Mouse (Mus musculus) midbrain, embryonic 13.5 days (tissue): ENCODE data around the gene Zfp266. TPM values are rescaled to one million over a fixed set of nuclear protein-coding genes. Genes with fewer than 3 reads are reported as not detected.

Experiments
- ATAC-seq: fragments of 200-750 bp; cut with Nextera tagmentation; 2 replicates; pipeline ENCODE4 v1.8.0; 2017; ENCODE audit warnings: mild to moderate bottlenecking, moderate TSS enrichment, moderate library complexity
- H3K27ac ChIP-seq: fragments of 300-500 bp; sonication (generic); 2 replicates; pipeline ENCODE4 v1.5.1; 2015; ENCODE audit warnings: inconsistent platforms, mild to moderate bottlenecking, moderate library complexity
- H3K27me3 ChIP-seq: fragments of 300-500 bp; sonication (generic); 2 replicates; pipeline ENCODE4 v1.6.1; 2015; ENCODE audit warnings: mild to moderate bottlenecking, inconsistent platforms
- H3K36me3 ChIP-seq: fragments of 300-500 bp; sonication (generic); 2 replicates; pipeline ENCODE4 v1.6.1; 2015; ENCODE audit warnings: mild to moderate bottlenecking, inconsistent platforms
- H3K4me1 ChIP-seq: fragments of 300-500 bp; sonication (generic); replicated peaks from 2 replicates; pipeline ENCODE4 v1.6.1; 2015; ENCODE audit warnings: inconsistent platforms
- H3K4me2 ChIP-seq: fragments of 300-500 bp; sonication (generic); replicated peaks from 2 replicates; pipeline ENCODE4 v1.6.1; 2015; ENCODE audit warnings: moderate library complexity, mild to moderate bottlenecking, inconsistent platforms
- H3K4me3 ChIP-seq: fragments of 300-500 bp; sonication (generic); replicated peaks from 2 replicates; pipeline ENCODE4 v1.5.1; 2015; ENCODE audit warnings: mild to moderate bottlenecking, inconsistent platforms
- H3K9ac ChIP-seq: fragments of 300-500 bp; sonication (generic); replicated peaks from 2 replicates; pipeline ENCODE4 v1.6.1; 2015; ENCODE audit warnings: mild to moderate bottlenecking, inconsistent platforms
- H3K9me3 ChIP-seq: fragments of 300-500 bp; sonication (generic); 2 replicates; pipeline ENCODE4 v1.6.1; 2016; ENCODE audit warnings: mild to moderate bottlenecking, inconsistent platforms
- WGBS: fragments of 180-500 bp; shearing (Covaris S2); methylation state at CpG from one replicate; pipeline ENCODE4 v1.1.7; 2015; 5-methylcytosine and 5-hydroxymethylcytosine counted together
- polyA plus RNA-seq: library from polyadenylated mRNA; unstranded; fragments of >200 nt; fragmentation: Nextera tagmentation; extraction: Ambion mirVana; gene quantifications from 2 replicates; pipeline ENCODE4 v1.2.1, GENCODE M21; 2015

Gene Zfp266
- polyA plus RNA-seq, 1 experiment from 2014 or later, result 143 TPM

DNA sequence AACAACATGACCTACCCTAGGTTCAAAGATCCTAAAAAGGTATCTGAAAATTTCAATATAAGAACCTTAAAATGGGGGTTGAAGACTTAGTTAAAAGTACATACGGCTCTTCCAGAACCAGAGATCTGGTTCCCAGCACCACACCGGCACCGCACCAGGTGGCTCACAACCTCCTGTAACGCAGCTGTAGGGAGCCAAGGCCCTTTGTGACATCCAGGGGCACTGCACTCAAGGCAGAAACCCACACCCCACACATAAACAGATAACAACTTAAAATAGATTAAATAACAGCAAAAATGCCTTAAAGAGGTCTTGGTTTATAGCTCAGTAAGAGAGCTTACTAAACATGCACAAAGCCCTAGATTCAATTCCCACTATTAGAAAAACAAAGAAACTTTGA, 1.3 kb downstream of the Zfp266 start:
- H3K27me3 ChIP-seq, result no peaks in the 10 kb centered on the region
- no peak overlapping the region for H3K27ac ChIP-seq
- H3K9ac ChIP-seq, result peak overlapping the region; percentile 69
- H3K9me3 ChIP-seq, result no peaks in the 10 kb centered on the region
- 9% methylated on average over 4 of the region's 4 CpGs for WGBS
- no peak for ATAC-seq
- H3K4me1 ChIP-seq, result peaks cover 54% of the 10 kb centered on the region
- H3K36me3 ChIP-seq, result peaks cover 15% of the 10 kb centered on the region
- peak overlapping the region; percentile 93 for H3K4me2 ChIP-seq
- peak overlapping the region; percentile 89 for H3K4me3 ChIP-seq

DNA sequence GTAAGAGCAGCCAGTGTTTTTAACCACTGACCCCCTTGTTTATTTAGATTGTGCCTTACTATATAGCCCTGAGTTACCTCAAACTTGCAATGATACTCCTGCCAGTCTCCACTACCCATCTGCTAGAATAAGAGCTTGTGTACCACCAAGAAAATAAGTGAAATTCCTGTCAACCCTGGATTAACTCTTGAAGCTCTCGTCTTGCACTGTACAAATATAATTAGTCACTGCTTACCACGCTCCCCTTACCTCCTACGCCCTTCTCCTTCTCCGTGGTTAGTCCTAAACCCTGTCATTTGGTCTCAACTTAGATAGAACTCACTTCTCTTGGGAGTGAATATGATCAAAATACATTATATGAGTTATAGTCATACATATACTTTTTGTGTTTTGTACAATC, 2.5 kb downstream of the Zfp266 start:
- peaks cover 27% of the 10 kb centered on the region for H3K36me3 ChIP-seq
- H3K4me2 ChIP-seq, result peak overlapping the region; percentile 93
- WGBS, result 91% methylated on average over 4 of the region's 4 CpGs
- no peak overlapping the region for H3K9ac ChIP-seq
- H3K27ac ChIP-seq, result no peak overlapping the region
- no peaks in the 10 kb centered on the region for H3K9me3 ChIP-seq
- peak overlapping the region; percentile 89 for H3K4me3 ChIP-seq
- no peak for ATAC-seq
- H3K27me3 ChIP-seq, result no peaks in the 10 kb centered on the region
- H3K4me1 ChIP-seq, result peaks cover 66% of the 10 kb centered on the region

DNA sequence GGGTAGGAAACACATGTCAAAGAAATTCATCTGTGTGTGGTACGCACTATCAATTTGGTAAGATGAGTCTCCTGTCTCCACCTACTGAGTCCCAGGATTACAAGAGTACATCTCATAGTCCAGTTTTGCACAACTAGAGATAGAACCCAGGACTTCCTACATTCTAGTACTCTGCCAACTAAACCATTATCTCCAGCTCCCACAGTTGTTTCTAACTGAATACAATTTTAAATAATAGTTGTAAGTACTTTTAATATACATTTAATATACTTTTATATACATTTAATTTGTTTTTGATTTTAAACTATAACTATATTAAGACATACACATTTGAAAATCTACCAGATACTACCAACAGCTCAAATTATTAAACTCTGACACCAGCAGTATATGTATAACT, 3.5 kb downstream of the Zfp266 start:
- ATAC-seq, result no peak
- 92% methylated on average over 1 of the region's 1 CpGs for WGBS
- no peaks in the 10 kb centered on the region for H3K9me3 ChIP-seq
- peaks cover 34% of the 10 kb centered on the region for H3K36me3 ChIP-seq
- H3K27me3 ChIP-seq, result no peaks in the 10 kb centered on the region
- H3K9ac ChIP-seq, result no peak overlapping the region
- H3K4me3 ChIP-seq, result 0 out of 2 replicates have a peak overlapping the region, but pooled peaks have one; percentile 1
- no peak overlapping the region for H3K27ac ChIP-seq
- H3K4me1 ChIP-seq, result peaks cover 76% of the 10 kb centered on the region
- H3K4me2 ChIP-seq, result no peak overlapping the region

DNA sequence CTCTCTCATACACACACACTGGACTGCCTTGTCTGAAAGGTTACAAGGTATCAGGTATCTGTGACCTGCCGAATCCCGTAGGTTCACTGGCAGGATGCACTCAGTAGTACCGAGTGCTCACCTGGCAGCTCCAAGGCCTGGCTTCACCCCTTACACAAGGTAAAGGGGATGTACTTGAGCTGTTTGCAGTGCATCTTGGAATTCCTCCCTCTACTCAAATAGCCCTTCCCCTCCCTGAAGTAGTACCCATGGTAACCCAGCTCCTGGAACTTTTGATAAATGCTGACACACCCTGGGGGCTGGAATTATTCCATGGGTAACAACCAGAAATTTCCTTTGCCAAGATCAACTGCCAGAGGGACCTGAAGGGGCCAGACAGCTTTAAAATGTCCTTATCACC, 7.2 kb downstream of the Zfp266 start:
- H3K27me3 ChIP-seq, result no peaks in the 10 kb centered on the region
- H3K9me3 ChIP-seq, result no peaks in the 10 kb centered on the region
- WGBS, result 91% methylated on average over 3 of the region's 3 CpGs
- H3K27ac ChIP-seq, result no peak overlapping the region
- no peak overlapping the region for H3K4me3 ChIP-seq
- H3K4me2 ChIP-seq, result no peak overlapping the region
- no peak overlapping the region for H3K9ac ChIP-seq
- H3K4me1 ChIP-seq, result peaks cover 72% of the 10 kb centered on the region
- peaks cover 47% of the 10 kb centered on the region for H3K36me3 ChIP-seq
- no peak for ATAC-seq

DNA sequence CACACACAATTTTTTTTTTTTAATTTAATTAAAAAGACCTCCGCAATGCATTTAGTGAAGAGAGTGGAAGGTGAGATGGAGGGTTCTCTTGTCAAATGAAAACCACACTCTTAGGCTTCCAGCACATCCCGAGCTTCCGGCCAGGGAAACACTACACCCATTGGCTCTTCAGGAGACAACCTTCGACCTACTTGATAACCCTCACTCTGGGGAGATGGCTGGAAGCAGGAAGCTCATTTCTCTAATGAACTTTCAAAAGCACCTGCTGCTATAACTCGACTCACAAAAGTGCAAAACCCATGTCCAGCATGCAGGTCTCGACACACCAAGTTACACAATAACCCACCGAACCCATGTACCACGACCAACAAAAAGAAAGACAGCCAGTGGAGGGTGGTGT, 8.5 kb downstream of the Zfp266 start:
- ATAC-seq, result no peak
- Histone ChIP-seq H3K9ac (no peak overlapping the region), H3K4me2 (no peak overlapping the region), H3K4me3 (no peak overlapping the region), H3K4me1 (peaks cover 61% of the 10 kb centered on the region), H3K9me3 (no peaks in the 10 kb centered on the region), H3K27me3 (no peaks in the 10 kb centered on the region), H3K27ac (no peak overlapping the region), H3K36me3 (peaks cover 51% of the 10 kb centered on the region)
- 91% methylated on average over 8 of the region's 8 CpGs for WGBS

DNA sequence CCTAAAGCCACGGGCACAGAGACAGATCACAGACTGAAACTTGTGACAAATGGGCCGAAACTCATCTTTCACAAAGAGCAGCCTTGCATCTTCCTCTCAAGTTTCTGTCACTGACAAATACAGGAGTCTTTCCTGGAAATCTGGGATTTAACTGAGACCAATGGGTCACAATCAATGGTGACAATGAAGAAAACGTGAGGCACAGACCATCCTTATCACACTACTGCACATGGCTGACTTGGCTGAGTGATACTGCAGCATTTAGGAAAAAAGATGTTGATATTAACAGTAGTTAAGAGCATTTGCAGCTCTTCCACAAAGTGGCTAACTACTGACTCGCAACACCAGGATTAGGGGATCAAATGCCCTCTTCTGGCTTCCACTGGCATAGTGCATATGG, 9.6 kb downstream of the Zfp266 start:
- WGBS, result 93% methylated on average over 4 of the region's 4 CpGs
- Histone ChIP-seq H3K9me3 (no peaks in the 10 kb centered on the region), H3K36me3 (peaks cover 61% of the 10 kb centered on the region), H3K4me1 (peaks cover 52% of the 10 kb centered on the region), H3K9ac (no peak overlapping the region), H3K27me3 (no peaks in the 10 kb centered on the region), H3K27ac (no peak overlapping the region), H3K4me3 (no peak overlapping the region), H3K4me2 (no peak overlapping the region)
- ATAC-seq, result no peak

DNA sequence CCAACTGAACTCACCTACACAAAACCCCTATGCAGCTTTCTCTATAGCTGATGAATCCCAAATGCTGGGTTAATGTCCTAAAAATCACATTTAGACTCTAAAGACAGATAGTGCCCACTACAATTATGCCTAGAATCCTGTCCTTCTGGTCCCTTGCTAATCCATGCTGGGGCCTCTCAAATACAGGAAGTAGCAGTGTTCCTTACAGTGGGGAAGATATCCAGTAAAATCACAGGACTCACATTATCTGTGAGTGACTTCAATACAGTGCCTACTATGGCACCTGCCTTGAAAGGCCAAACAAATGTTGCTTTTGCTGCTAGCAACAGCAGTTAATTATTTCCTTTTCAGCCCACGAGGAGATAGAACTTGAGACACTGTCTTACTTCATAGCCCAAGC, 10.9 kb downstream of the Zfp266 start:
- Histone ChIP-seq H3K4me3 (no peak overlapping the region), H3K27ac (no peak overlapping the region), H3K9ac (no peak overlapping the region), H3K27me3 (no peaks in the 10 kb centered on the region), H3K36me3 (peaks cover 61% of the 10 kb centered on the region), H3K4me2 (no peak overlapping the region), H3K4me1 (peaks cover 42% of the 10 kb centered on the region), H3K9me3 (no peaks in the 10 kb centered on the region)
- 74% methylated on average over 1 of the region's 1 CpGs for WGBS
- ATAC-seq, result no peak

DNA sequence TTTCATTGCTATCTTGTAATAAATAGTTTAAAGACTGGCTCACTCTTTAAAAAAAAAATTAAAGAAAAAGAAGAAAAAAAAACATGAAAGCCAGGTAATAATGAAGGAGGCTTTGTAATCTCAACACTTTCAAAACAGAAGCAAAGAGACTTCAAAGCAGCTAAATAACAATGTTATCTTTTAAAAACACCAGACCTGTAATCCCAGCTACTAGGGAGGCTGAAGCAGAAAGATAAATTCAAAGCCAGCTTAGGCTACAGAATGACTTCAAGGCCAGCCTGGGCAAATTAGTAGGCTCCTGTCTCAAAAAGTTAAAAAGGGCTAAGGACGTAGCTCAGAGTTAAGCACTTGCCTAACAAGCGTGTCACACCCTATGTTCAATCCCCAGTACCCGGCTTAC, 11.5 kb downstream of the Zfp266 start:
- ATAC-seq, result no peak
- no peak overlapping the region for H3K4me3 ChIP-seq
- H3K4me2 ChIP-seq, result no peak overlapping the region
- peaks cover 61% of the 10 kb centered on the region for H3K36me3 ChIP-seq
- no peak overlapping the region for H3K9ac ChIP-seq
- H3K27ac ChIP-seq, result no peak overlapping the region
- H3K4me1 ChIP-seq, result peaks cover 35% of the 10 kb centered on the region
- no peaks in the 10 kb centered on the region for H3K27me3 ChIP-seq
- 70% methylated on average over 3 of the region's 3 CpGs for WGBS
- H3K9me3 ChIP-seq, result no peaks in the 10 kb centered on the region

DNA sequence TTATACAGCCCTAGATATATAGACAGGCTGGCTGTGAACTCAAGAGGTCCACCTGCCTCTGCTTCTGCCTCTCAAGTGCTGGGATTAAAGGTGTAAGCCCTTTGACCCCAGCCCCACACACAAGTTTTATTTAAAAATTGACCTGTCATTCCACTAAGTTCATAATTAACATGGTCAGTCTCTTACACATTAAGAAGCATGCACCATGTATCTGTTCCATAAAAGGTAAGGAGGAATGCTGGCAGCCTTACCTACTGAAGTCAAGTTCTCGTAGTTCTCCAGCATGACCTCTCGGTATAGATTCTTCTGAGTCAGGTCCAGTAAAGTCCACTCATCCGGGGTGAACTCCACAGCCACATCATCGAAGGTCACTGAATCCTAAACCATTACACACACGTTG, 16.4 kb downstream of the Zfp266 start:
- Histone ChIP-seq H3K27ac (no peak overlapping the region), H3K9ac (no peak overlapping the region), H3K36me3 (peaks cover 79% of the 10 kb centered on the region), H3K4me2 (no peak overlapping the region), H3K4me1 (peaks cover 1% of the 10 kb centered on the region; the same call in 1 of the 2 replicates), H3K9me3 (no peaks in the 10 kb centered on the region), H3K4me3 (no peak overlapping the region), H3K27me3 (no peaks in the 10 kb centered on the region)
- 93% methylated on average over 5 of the region's 5 CpGs for WGBS
- ATAC-seq, result no peak

DNA sequence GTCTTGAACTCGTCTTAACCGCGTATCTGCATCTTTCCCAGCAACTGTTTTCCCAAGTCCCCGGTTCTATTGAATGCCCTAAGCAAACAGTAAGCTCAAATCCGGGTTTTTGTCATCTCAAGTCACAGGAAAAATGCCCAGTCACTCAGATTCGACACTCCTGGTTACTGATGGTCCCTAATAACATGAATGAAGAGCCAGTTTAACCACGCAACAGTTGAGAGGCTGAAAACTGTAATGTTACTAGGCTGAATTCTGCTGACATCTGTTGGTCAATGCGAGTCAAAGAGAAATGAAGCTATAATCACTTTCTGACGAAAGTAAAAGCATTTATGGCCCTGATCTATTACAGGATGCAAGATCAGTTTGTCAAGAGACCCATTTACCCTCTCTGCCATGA, 27.9 kb downstream of the Zfp266 start:
- no peak for ATAC-seq
- WGBS, result 9% methylated on average over 9 of the region's 9 CpGs
- Histone ChIP-seq H3K4me2 (peak overlapping the region; percentile 83), H3K9me3 (no peaks in the 10 kb centered on the region), H3K27ac (peak overlapping the region; percentile 94), H3K4me1 (peaks cover 38% of the 10 kb centered on the region), H3K27me3 (no peaks in the 10 kb centered on the region), H3K9ac (peak overlapping the region; percentile 94), H3K4me3 (peak overlapping the region; percentile 94), H3K36me3 (peaks cover 33% of the 10 kb centered on the region)

DNA sequence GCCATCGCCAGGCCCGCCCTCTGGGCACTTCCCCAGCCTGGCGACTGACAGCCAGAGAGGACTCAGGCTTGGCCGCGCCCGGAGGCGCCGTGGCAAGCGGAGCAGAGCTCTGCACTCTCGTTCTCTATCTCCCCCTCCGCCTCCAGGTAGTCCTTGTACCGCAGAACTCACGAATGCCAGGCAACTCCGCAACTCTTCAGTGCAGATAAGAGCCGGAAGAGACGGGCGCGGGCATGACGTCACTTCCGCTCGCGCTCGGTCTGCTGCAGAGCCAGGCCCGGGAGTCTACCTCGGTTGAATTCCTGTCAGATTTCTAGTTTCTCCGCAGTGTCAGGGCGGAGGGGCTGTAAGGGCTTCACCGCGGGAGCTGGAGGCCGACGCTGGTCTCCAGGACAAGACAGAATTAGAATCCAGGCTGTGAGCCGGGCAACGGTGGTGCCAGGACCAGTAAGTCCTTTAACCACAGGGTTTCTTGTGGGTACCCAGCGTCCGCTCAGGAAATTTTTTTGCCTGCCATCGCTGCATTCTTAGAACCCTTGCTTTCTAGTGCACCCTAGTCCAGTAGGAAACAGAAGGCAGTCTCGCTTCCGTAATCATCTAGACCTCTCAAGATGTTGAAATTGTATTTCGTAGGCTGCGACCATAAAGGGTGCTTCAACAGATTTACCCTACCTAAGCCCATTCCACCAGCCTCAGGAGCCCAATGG, 28.5 kb downstream of the Zfp266 start, which contains the start of gene Zfp426:
TSS of gene Zfp426 (minus strand) at position 220 of the 707 bp plus-strand sequence.
- Histone ChIP-seq H3K4me2 (peak within 1 kb of the TSS; percentile 83), H3K27ac (peak within 1 kb of the TSS; percentile 94), H3K4me3 (peak within 1 kb of the TSS; percentile 94), H3K4me1 (peaks cover 38% of the 10 kb centered on the region), H3K9ac (peak within 1 kb of the TSS; percentile 94), H3K36me3 (peaks cover 27% of the 10 kb centered on the region), H3K9me3 (no peaks in the 10 kb centered on the region), H3K27me3 (no peaks in the 10 kb centered on the region)
- under 1% methylated on average over 40 of the region's 40 CpGs for WGBS
- peak; percentile 98 for ATAC-seq

DNA sequence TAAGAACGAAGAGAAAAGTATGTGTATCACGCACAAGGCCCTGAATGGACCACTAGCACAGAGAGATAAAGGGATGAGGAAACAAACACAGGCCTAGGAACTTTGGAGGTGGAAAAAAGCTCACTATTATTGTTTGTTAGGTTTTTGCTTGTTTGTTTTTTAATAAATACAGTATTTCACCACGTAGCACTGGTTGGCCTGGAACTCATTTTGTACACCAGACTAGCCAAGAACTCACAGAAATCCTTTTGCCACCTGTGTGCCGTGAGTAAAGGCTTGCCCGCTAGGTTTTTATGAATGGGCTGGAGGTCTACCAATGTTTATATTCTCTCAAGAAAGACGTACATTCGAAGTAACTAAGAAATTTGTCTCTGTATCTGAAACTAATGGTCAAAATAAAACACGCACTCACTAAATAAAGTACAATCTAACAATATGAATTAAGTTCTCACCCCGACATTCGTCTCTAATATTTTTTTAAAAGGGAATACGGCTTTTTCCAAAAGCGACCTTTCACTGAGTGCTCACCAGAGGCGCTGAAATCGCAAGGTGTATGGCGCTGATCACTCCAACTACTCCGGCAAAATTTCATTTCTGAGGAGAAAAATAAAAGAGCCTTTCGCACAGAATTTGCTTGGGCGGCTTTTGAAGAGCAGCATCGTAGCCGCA, 29.2 kb downstream of the Zfp266 start:
- 12% methylated on average over 20 of the region's 20 CpGs for WGBS
- H3K27ac ChIP-seq, result peak overlapping the region; percentile 94

More for the DNA sequence above, 29.2 kb downstream of the Zfp266 start:
- peak overlapping the region; percentile 94 for H3K9ac ChIP-seq
- H3K4me1 ChIP-seq, result peaks cover 38% of the 10 kb centered on the region
- ATAC-seq, result no peak
- H3K36me3 ChIP-seq, result peaks cover 20% of the 10 kb centered on the region
- no peaks in the 10 kb centered on the region for H3K9me3 ChIP-seq
- peak overlapping the region; percentile 94 for H3K4me3 ChIP-seq
- H3K27me3 ChIP-seq, result no peaks in the 10 kb centered on the region
- H3K4me2 ChIP-seq, result peak overlapping the region; percentile 83
